Comparison of ENCODE assay signal across 21 mouse cellular contexts in genomic region chr17:10901686-10902228, GRCm38 (mm10).
"Had no signal": no experiment of that assay in that cellular context is flagged by ENCODE, and none has a peak within 500 bp of the region (broad histone marks: within the 10 kb centered on the region; RNA-seq: fewer than 3 reads in every experiment).

No protein-coding gene starts in this region.

- DNase-seq: kidney, adult 11 months; kidney, adult 9 months; kidney, postnatal 25 days; layer of hippocampus, adult 9-11 months; liver, postnatal 0 days; lung, embryonic 14.5 days; lung, postnatal 36 days; retina, postnatal 1 day; right cerebral cortex, postnatal 25 days; spleen, adult 18-20 months; thymus, postnatal 25 days had no signal

- H3K9ac ChIP-seq: intestine, embryonic 15.5 days; liver, embryonic 14.5 days; liver, postnatal 0 days; lung, embryonic 14.5 days; midbrain, embryonic 12.5 days; neural tube, embryonic 13.5 days; stomach, embryonic 15.5 days had no signal

- H3K4me3 ChIP-seq: intestine, embryonic 15.5 days; layer of hippocampus, adult 2 months; midbrain, embryonic 12.5 days; myocyte; neural tube, embryonic 13.5 days; stomach, embryonic 15.5 days had no signal

- H3K4me2 ChIP-seq: intestine, embryonic 15.5 days; lung, embryonic 14.5 days; midbrain, embryonic 12.5 days; neural tube, embryonic 13.5 days; stomach, embryonic 15.5 days had no signal

- H3K9me3 ChIP-seq: intestine, embryonic 15.5 days; midbrain, embryonic 12.5 days; neural tube, embryonic 13.5 days; stomach, embryonic 15.5 days had no signal

- ATAC-seq: intestine, embryonic 15.5 days; liver, postnatal 0 days; lung, postnatal 0 days; midbrain, embryonic 16.5 days had no signal

- H3K4me1 ChIP-seq: intestine, embryonic 15.5 days; midbrain, embryonic 12.5 days; neural tube, embryonic 13.5 days; stomach, embryonic 15.5 days had no signal

- H3K36me3 ChIP-seq: intestine, embryonic 15.5 days; midbrain, embryonic 12.5 days; neural tube, embryonic 13.5 days; stomach, embryonic 15.5 days had no signal

- H3K27me3 ChIP-seq: intestine, embryonic 15.5 days; midbrain, embryonic 12.5 days; neural tube, embryonic 13.5 days; stomach, embryonic 15.5 days had no signal

- H3K27ac ChIP-seq: intestine, embryonic 15.5 days; kidney, postnatal 0 days; layer of hippocampus, adult 2 months; liver, embryonic 14.5 days; midbrain, embryonic 12.5 days; neural tube, embryonic 13.5 days; stomach, embryonic 15.5 days had no signal
